Mouse (Mus musculus) testis, adult 2 months (tissue): ENCODE measurements at regions not wholly inside any gene's neighbourhood (a gene's known extent, or its start where the extent isn't known, plus 50 kb on each side); places are given as distances from the start of the nearest gene placed in this dataset.

ENCODE experiments used
- CTCF ChIP-seq: fragments of 200-500 bp; IDR thresholded peaks from 2 replicates; pipeline ENCODE4 v1.5.1; 2012; ENCODE audit warnings: low read depth, mild to moderate bottlenecking, inconsistent platforms, low read length, moderate library complexity; ENCODE audit not compliant: control insufficient read depth, insufficient read depth, insufficient replicate concordance
- POLR2A ChIP-seq: fragments of 200-500 bp; IDR thresholded peaks from 2 replicates; pipeline ENCODE4 v1.6.1; 2012; ENCODE audit warnings: low read depth, mild to moderate bottlenecking, inconsistent platforms, low read length, moderate library complexity; ENCODE audit not compliant: control insufficient read depth

GRCm38 (mm10) chr1:83862128-83862527, 454.1 kb upstream of the Sphkap start:
- TF ChIP-seq CTCF (no peak), POLR2A (no peak)
